Mouse (Mus musculus): Measurements from ENCODE around the gene Ttc7. TPM values are rescaled to one million over a fixed set of nuclear protein-coding genes. Genes with fewer than 3 reads are reported as not detected.

Ttc7 gene
- total and polyA plus RNA-seq, 3 experiments = 22.8 to 42.4 TPM; not detected in 1

GRCm38 (mm10) chr17:87365268-87365667 is 82.6 kb downstream of the Ttc7 start:
- DNase-seq (ENCODE audit: low read depth, low spot score) = peak; percentile 39
- Histone ChIP-seq H3K36me3 (ENCODE audit: control insufficient read depth in 1 of 2, insufficient read depth in 2 of 2, low read length in 2 of 2) (no peaks in the 10 kb centered on the region; a peak in 1 of 4 replicates), H3K27me3 (ENCODE audit: control insufficient read depth in 1 of 2, insufficient read depth in 2 of 2, low read length in 2 of 2) (no peaks in the 10 kb centered on the region), H3K27ac (ENCODE audit: control insufficient read depth, low read depth, low read length) (peak overlapping the region; percentile 5; the same call in 1 of the 2 replicates), H3K4me3 (ENCODE audit: control insufficient read depth in 1 of 2, insufficient read depth in 1 of 2, low read depth in 2 of 2, low read length in 2 of 2) (no peak overlapping the region), H3K9ac (ENCODE audit: control insufficient read depth, low read depth, low read length, poor library complexity, severe bottlenecking) (no peak overlapping the region), H3K79me2 (ENCODE audit: control insufficient read depth, insufficient read depth, low read length, poor library complexity) (no peaks in the 10 kb centered on the region), H3K4me1 (ENCODE audit: control insufficient read depth in 1 of 2, insufficient read depth in 2 of 2, low read length in 2 of 2) (peaks cover 0 to 4% of the 10 kb centered on the region in 2 experiments; a peak in 2 of 4 replicates), H3K9me3 (replicated peaks; ENCODE audit: insufficient read depth, low read length) (no peaks in the 10 kb centered on the region)
- TF ChIP-seq CTCF (IDR thresholded peaks at IDR 0.05 in 2 of 3, conservative IDR thresholded peaks at IDR 0.05 in 1 of 3; ENCODE audit: control insufficient read depth in 1 of 3, insufficient read depth in 1 of 3, low read depth in 2 of 3, low read length in 3 of 3, poor library complexity in 1 of 3, severe bottlenecking in 1 of 3) (no peak), ZMIZ1 (IDR thresholded peaks at IDR 0.05; ENCODE audit: low read depth, low read length) (no peak), POLR2A (IDR thresholded peaks at IDR 0.05; ENCODE audit: control insufficient read depth in 1 of 2, insufficient read depth in 1 of 2, low read depth in 1 of 2, low read length in 2 of 2, poor library complexity in 1 of 2) (no peak), NRF1 (IDR thresholded peaks at IDR 0.05; ENCODE audit: insufficient read depth, low read depth, low read length, poor library complexity, severe bottlenecking) (no peak), POLR2AphosphoS5 (IDR thresholded peaks at IDR 0.05; ENCODE audit: borderline replicate concordance, low read depth, low read length) (no peak), CHD1 (IDR thresholded peaks at IDR 0.05; ENCODE audit: low read depth, low read length) (no peak), KAT2A (conservative IDR thresholded peaks at IDR 0.05; ENCODE audit: low read depth, low read length) (no peak), GABPA (IDR thresholded peaks at IDR 0.05; ENCODE audit: low read depth, low read length) (no peak), NELFE (IDR thresholded peaks at IDR 0.05; ENCODE audit: low read depth, low read length) (no peak), GATA1 (IDR thresholded peaks at IDR 0.05; ENCODE audit: low read depth, low read length) (no peak), MAZ (IDR thresholded peaks at IDR 0.05; ENCODE audit: low read depth, low read length) (no peak), EP300 (IDR thresholded peaks at IDR 0.05; ENCODE audit: low read depth in 1 of 2, low read length in 2 of 2) (no peak), TAL1 (IDR thresholded peaks at IDR 0.05; ENCODE audit: low read length) (no peak), CHD2 (IDR thresholded peaks at IDR 0.05; ENCODE audit: low read length) (no peak), TCF12 (IDR thresholded peaks at IDR 0.05; ENCODE audit: low read depth, low read length) (no peak), RCOR1 (IDR thresholded peaks at IDR 0.05; ENCODE audit: low read depth, low read length) (no peak), ZKSCAN1 (IDR thresholded peaks at IDR 0.05; ENCODE audit: low read depth, low read length) (no peak)

- DNase-seq (ENCODE audit: low read depth, low spot score) = no peak
- no peak overlapping the region for H3K27ac ChIP-seq (ENCODE audit: control insufficient read depth, low read depth, low read length)
- TF ChIP-seq E2F4 (IDR thresholded peaks at IDR 0.05; ENCODE audit: borderline replicate concordance, low read depth, low read length) (no peak), TAL1 (IDR thresholded peaks at IDR 0.05; ENCODE audit: low read length) (no peak), TCF12 (IDR thresholded peaks at IDR 0.05; ENCODE audit: low read depth, low read length) (no peak), CHD2 (IDR thresholded peaks at IDR 0.05; ENCODE audit: low read length) (no peak), HCFC1 (IDR thresholded peaks at IDR 0.05; ENCODE audit: low read depth, low read length) (no peak), ETS1 (IDR thresholded peaks at IDR 0.05; ENCODE audit: low read depth, low read length) (no peak), MXI1 (IDR thresholded peaks at IDR 0.05; ENCODE audit: low read depth, low read length) (no peak), SMC3 (IDR thresholded peaks at IDR 0.05; ENCODE audit: low read depth, low read length) (no peak), RAD21 (IDR thresholded peaks at IDR 0.05; ENCODE audit: low read depth, low read length) (no peak), UBTF (IDR thresholded peaks at IDR 0.05; ENCODE audit: borderline replicate concordance, insufficient read depth, low read depth, low read length) (no peak), MEF2A (IDR thresholded peaks at IDR 0.05; ENCODE audit: extremely low read depth, insufficient replicate concordance, low read depth, low read length, poor library complexity, severe bottlenecking) (no peak), GABPA (IDR thresholded peaks at IDR 0.05; ENCODE audit: low read depth, low read length) (no peak), ZKSCAN1 (IDR thresholded peaks at IDR 0.05; ENCODE audit: low read depth, low read length) (no peak)
- H3K9me3 ChIP-seq (replicated peaks; ENCODE audit: insufficient read depth, low read length) = no peaks in the 10 kb centered on the region
- peaks cover 0 to 4% of the 10 kb centered on the region in 2 experiments; a peak in 2 of 4 replicates for H3K4me1 ChIP-seq (ENCODE audit: control insufficient read depth in 1 of 2, insufficient read depth in 2 of 2, low read length in 2 of 2)
- H3K27me3 ChIP-seq (ENCODE audit: control insufficient read depth in 1 of 2, insufficient read depth in 2 of 2, low read length in 2 of 2) = no peaks in the 10 kb centered on the region
- H3K79me2 ChIP-seq (ENCODE audit: control insufficient read depth, insufficient read depth, low read length, poor library complexity) = no peaks in the 10 kb centered on the region
- H3K4me3 ChIP-seq (ENCODE audit: control insufficient read depth in 1 of 2, insufficient read depth in 1 of 2, low read depth in 2 of 2, low read length in 2 of 2) = no peak overlapping the region
- H3K9ac ChIP-seq (ENCODE audit: control insufficient read depth, low read depth, low read length, poor library complexity, severe bottlenecking) = no peak overlapping the region
- no peaks in the 10 kb centered on the region for H3K36me3 ChIP-seq (ENCODE audit: control insufficient read depth in 1 of 2, insufficient read depth in 2 of 2, low read length in 2 of 2)
Measured at GRCm38 (mm10) chr17:87366520-87366919, 83.8 kb downstream of the Ttc7 start.

Data from MEL (cell line).